Mouse (Mus musculus): ENCODE measurements around the gene Atp8b4.

- TF ChIP-seq POLR2A (IDR thresholded peaks at IDR 0.05; ENCODE audit: low read depth, low read length) (no peak), CTCF (IDR thresholded peaks at IDR 0.05; ENCODE audit: extremely low read depth, insufficient read depth, insufficient read length, insufficient replicate concordance) (no peak)
Observed at GRCm38 (mm10) chr2:126318071-126318470, 182.4 kb downstream of the Atp8b4 start.

Measured in spleen, adult 2 months (tissue).